Mouse (Mus musculus) adrenal gland, postnatal 14 days (tissue): Measurements from ENCODE around the gene Klhl9. TPM values are rescaled to one million over a fixed set of nuclear protein-coding genes. Genes with fewer than 3 reads are reported as not detected.

ENCODE experiments used
- DNase-seq: peaks from one replicate; pipeline ENCODE4 v3.0.0; 2021; ENCODE audit warnings: mixed read lengths
- total RNA-seq: library from RNA; stranded (reverse); gene quantifications from 2 replicates; pipeline ENCODE4 v1.2.3, GENCODE M21; 2021

Klhl9 gene
- total RNA-seq, 1 experiment from 2014 or later: 74.9 TPM

DNA sequence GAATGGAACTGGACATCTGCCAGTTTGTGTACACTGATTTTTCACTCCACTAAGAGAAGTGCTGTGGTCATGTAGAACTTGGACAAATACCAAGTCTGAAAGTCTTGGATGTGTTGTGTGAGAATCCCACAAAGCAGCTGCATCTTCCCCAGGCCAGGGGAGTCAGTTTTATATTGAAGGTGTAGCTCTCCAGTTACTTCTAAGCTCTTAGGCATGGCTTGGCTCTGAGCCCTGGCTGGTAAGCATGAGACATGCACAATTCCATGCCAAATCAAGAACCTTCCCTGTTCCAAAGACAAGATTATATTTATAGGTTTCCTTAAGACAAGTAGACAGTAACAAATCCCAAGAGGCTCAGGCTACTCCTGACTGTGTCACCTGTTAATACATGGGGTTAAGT is 7.2 kb downstream of the Klhl9 start:
- peak; percentile 33 for DNase-seq

DNA sequence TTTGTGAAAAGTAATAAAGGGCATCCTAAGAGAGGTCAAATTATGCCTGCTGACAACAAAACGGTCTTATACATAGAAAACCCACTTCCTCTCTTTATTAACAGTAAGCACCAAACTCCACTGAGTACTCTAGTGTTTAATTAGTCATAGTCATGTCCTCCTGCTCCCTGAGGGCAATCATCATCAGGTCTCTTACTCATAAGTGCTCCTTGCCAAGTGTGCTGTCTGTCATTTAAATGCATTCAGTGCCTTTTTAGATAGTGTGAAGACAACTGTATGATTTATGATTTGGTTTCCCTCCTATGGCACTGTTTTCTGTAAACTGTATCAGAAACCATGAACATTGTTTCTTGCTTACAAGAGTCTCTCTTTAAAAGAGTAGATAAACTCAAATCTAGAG is 8.0 kb downstream of the Klhl9 start:
- DNase-seq: peak; percentile 19

DNA sequence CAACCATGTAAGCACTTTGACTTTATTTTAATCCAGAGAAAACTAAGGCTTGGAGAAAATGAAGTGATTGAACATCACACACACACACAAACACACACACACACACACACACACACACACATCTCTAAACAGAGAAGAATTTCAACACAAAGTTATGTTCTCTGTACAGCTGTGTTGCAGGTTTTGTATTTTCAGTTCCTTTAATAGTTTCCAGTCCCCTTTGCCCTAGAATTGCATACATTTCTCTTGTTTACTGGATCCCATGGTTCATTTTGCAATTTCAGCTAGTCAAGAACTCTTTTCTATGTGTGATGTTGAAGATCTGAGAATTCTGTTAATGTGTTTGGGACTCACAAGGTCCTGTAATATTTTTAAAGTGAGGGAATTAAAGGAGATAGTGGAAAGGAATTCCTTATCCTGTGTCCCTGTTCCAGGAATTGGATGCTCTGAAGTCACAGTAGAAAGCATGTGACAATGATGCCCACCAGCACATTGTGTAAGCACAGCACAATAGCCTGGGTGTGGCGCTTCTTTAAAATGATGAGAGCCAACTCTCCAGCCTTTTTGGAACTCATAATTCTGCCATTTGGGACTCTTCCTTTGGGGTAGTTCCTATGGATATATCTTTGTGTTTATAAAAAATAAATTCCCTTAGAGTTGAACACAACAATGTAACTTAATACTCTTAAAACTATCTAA is 15.0 kb downstream of the Klhl9 start:
- no peak for DNase-seq

DNA sequence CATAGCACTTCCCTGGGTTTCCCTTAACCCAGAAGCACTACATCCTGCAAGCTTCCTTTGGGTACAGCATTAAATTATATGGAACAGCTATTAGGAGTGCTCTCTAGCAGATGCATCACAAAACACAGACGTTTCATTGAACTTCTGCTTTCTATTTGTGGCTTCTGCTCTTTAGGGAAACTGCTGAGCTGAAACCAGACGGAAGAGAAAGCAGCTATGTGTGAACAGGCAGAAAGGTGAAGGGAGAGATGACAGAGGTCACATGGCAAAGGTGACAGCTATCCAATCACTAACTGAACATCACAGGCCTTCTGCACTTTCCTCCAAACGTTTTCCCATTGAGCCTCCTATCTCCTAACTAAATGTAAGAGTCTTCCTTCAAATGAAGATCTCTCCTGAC is 16.3 kb downstream of the Klhl9 start:
- DNase-seq: no peak

DNA sequence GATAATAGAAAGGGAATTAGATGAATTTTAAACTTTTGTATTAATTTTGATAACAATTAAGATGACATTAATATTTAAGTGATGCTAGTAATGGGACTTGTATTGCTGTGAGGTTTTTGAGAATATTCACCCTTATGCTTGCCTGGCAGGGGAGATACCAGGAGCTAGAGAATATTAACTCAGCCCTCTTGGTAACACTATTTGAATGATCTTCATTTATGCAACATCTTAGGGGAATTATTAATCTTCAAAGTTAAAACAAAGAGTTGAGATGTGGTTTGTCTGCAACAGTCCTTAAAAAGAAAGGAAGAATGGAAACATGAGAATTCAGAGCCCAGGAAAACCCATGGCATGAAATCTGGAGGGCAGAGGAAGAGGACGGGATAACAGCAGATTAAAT is 23.0 kb downstream of the Klhl9 start:
- no peak for DNase-seq

DNA sequence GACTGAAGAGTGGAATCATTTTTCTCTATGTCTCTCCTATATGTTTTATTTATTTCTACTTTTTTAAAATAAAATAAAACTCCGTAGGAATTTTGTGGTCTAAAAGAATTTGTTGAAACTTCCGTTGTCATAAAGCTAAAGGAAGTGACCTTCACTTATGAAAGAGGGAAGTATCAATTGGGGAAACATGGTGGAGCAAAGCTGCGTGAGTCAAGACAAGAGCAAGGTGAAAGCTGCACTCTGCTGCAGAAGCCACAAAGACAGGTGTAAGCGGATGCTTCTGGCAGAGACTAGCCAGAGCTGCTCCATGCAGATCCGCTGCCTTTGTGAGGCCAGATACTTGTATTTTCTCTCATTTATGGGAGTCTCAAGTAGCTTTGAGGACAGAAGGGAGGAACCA is 23.5 kb downstream of the Klhl9 start:
- no peak for DNase-seq

DNA sequence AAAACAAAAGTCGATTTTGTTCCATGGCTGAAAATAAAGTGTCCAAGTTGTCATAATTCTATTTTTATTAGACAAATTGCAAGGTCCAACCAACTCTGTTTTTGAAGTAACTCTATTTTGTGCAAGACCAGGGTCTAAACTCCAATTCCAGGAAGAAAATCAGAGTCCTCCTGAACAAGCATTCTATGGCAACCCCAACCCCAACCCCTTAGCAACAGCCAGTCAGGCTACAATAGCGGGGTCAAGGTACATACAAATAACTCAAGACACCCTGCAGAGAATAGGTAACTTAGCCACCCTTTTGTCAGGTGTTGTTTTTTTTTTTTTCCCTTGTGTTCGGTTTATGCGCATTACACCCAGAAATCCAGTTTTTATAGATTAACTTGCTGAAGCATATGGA is 24.5 kb downstream of the Klhl9 start:
- no peak for DNase-seq

DNA sequence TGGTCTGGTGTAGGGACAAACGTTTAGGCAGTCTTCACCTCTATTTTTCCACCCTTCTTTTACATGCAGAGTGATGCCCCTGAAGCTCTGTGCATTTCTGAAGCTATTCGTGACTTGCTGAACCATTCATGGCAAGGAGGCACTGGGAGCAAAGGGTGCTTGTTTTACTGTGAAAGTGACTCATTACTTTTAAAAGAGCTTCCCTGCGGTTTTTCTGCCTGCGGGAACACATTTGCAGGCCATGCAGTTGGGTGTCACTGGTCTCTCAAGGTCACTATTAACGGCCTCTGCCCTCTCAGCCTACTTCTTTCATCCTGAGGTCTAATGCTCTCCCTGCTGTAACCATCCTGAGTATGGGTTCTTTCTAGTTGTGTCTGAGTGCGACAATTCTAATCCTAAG is 25.2 kb downstream of the Klhl9 start:
- DNase-seq: no peak

DNA sequence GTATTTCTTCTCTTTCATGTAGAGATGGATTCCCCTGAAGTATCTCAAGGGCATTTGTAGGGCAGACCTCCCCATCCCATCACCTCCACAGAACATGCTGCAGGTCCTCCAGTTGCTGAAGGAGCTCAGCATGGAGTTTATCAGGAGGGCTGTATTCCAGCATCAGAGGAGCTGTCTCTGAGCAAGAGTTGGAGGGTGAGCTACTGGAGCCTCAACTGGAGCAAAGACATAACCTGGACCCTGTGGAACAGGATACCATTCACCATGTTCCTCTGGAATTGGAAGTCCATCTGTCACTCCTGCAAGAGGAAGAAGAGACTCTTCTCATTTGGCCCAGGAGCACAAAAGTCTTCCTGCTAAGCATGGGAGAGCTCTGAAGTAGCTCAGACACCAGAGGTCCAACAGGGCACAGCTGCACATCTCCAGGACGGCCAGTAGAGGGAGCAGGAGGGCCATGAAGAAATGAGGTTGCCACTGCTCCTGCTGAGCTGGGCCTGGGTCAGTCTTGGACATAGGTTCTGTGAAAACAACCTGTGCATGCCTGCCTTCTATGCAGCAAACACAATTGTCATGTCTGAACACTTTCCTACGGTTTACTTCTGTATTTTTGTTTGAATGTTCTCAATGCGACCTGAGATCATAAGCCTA is 25.9 kb downstream of the Klhl9 start:
- peak; percentile 86 for DNase-seq

DNA sequence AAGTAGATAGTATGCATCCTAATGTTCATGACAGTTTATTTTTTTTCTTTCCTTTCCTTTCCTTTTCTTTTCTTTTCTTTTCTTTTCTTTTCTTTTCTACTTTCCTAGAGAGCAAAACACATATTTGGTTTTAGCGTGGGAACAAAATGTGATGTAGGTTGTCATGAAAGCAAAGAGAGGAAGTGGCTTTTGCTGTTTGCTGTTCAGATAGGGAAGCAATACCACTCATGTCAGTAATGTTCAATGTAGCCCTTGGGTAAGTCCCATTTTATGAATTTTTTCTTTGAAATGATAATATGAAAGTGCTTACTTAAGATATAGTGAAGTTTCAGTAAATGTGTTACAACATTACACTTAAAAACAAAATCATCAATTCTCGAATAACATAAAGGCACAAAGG is 28.9 kb downstream of the Klhl9 start:
- DNase-seq: no peak

DNA sequence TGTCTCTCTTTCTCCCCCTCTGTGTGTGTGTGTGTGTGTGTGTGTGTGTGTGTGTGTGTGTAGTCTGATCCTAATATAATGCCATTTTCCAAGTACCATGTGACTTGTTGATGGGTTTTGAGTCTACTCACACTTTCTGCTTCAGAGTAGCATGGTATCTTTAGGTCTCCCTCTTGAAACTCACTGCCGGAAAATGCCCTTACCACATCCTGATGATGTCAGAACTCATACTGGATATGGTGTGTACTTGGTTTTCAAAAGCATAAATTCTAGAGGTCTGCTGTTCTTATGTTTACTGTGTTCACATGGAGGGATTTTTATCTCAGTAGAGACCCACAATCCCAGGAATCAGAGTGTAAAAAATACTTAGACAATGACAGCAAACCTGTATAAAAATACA is 29.7 kb downstream of the Klhl9 start:
- no peak for DNase-seq

DNA sequence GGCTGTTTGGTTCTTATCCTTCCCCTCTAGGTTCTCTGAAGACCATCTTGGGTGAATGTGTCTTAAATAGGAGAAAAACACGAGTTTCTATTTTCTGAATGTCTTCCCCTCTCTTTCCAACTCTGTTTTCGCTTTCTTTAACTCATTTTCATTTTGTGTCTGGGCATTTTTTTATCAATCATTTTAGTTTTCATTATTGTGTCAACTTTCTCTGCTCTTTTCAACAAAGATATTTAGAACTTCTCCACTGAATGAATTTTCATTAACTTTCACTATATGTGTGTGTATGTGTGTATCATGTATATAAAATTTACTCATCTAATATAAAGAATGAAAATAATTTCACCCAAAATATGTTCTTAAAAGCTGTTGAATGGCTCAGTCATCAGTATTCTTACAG is 31.0 kb downstream of the Klhl9 start, which contains the start of gene Ifnab:
Gene Ifnab (minus strand): TSS at position 101 of the 400 bp plus-strand sequence.
- DNase-seq: no peak

DNA sequence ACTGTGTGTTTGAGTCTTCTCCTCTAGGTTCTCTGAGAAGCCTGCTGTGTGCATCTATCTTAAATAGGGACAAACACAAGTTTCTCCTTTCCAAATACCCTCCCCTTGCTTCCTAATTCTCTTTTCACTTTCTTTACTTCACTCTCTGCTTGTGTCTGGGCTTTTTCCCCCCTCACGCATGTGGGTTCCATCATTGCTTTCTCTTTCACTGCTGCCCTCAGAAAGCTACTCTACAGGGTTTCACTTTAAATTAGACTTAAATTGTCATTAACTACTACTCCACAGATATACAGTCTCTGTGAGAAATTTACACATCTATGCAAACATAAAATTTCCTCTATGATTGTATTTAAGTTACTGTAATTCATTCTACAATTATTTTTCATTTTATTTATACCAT is 38.5 kb downstream of the Klhl9 start, which contains the start of gene Ifna2:
Gene Ifna2 (minus strand): TSS at position 101 of the 400 bp plus-strand sequence.
- DNase-seq: no peak

DNA sequence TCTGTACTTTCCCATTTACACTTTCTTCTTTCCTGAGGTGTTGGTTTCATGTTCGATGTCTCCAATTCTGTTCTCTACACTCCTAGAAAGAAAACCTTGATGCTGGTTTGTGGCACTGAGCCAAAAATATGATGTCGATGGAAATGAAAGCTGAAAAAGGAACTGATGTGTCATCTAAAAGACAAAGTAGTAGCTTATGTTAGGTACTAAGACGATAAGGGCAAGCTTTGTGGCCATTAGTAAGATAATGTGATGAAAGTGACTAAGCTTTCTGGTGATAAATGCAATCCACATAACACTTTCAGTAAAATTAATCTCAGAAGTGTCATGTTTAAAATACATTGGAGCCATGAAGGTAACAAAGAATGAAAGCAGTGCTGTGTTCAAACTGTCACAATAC is 40.9 kb downstream of the Klhl9 start:
- DNase-seq: no peak

DNA sequence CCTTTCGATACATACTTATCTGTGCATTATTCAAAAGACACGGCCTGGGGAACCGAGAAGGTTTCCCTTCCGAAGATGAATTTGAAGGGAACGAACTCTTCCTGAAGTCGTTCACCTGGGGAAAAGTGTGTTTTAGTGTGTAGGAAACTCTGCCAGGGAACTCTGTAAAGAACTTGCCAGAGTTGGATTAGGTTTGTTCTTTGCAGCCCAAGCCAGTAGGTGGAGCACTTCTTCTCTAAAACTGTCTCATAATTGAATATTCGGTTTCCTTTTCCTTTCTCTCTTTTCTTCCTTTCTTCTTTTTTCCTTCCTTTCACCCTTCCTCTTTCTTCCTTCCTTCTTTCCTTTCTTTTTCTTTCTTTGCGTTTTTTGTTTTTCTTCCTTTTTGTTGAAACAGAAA is 41.9 kb downstream of the Klhl9 start:
- DNase-seq: peak; percentile 12

DNA sequence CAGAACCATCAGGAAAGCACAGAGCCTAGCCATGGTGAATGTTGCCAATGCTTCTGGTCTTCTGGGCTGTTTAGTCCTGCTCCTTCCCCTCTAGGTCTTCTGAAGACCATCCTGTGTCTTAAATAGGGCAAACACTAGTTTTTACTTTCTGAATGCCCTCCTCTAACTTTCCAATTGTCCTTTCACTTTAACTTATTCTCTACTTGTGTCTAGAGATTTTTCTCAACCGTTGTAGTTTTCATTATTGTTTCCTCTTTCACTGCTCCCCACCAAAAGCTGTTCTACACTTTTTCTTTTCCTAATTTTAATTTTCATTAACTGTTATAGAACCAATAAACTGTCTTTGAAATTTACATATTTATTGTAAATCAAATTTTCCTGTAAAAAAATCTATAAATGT is 45.4 kb downstream of the Klhl9 start, which contains the start of gene Ifna16:
Gene Ifna16 (minus strand): TSS at position 101 of the 400 bp plus-strand sequence.
- DNase-seq: no peak

Other genes with a start within 250 kb of the Klhl9 start
- gene Ifnb1, start 199.7 kb downstream of the Klhl9 start, total RNA-seq: not detected in 2 replicates
- not detected in 2 replicates for gene Ifna15, start 164.2 kb downstream of the Klhl9 start, total RNA-seq
- not detected in 2 replicates for gene Ifna14, start 150.7 kb downstream of the Klhl9 start, total RNA-seq
- not detected in 2 replicates for gene Ifna9, start 130.1 kb downstream of the Klhl9 start, total RNA-seq
- not detected in 2 replicates for gene Ifna12, start 119.1 kb downstream of the Klhl9 start, total RNA-seq
- gene C87499, start 88.1 kb downstream of the Klhl9 start, total RNA-seq: not detected in 2 replicates
- not detected in 2 replicates for gene Ifna13, start 78.0 kb downstream of the Klhl9 start, total RNA-seq
- gene Ifna16, start 45.5 kb downstream of the Klhl9 start, total RNA-seq: not detected in 2 replicates
- not detected in 2 replicates for gene Ifna2, start 38.6 kb downstream of the Klhl9 start, total RNA-seq
- gene Ifnab, start 31.1 kb downstream of the Klhl9 start, total RNA-seq: not detected in 2 replicates
- 0.49 and 0.89 TPM in 2 replicates for gene Gm26566, start 660 bp downstream of the Klhl9 start, total RNA-seq
- not detected in 2 replicates for gene Gm13271, start 32.4 kb upstream of the Klhl9 start, total RNA-seq
- not detected in 2 replicates for gene Gm13283, start 37.7 kb upstream of the Klhl9 start, total RNA-seq
- gene Gm13290, start 51.4 kb upstream of the Klhl9 start, total RNA-seq: not detected in 2 replicates
- not detected in 2 replicates for gene Gm13289, start 54.5 kb upstream of the Klhl9 start, total RNA-seq
- not detected in 2 replicates for gene Gm13272, start 57.4 kb upstream of the Klhl9 start, total RNA-seq
- gene Ifnz, start 59.7 kb upstream of the Klhl9 start, total RNA-seq: not detected in 2 replicates
- gene Gm13276, start 63.2 kb upstream of the Klhl9 start, total RNA-seq: not detected in 2 replicates
- not detected in 2 replicates for gene Gm13277, start 66.2 kb upstream of the Klhl9 start, total RNA-seq
- gene Gm13278, start 69.1 kb upstream of the Klhl9 start, total RNA-seq: not detected in 2 replicates
- not detected in 2 replicates for gene Gm13275, start 72.0 kb upstream of the Klhl9 start, total RNA-seq
- not detected in 2 replicates for gene Gm13279, start 74.9 kb upstream of the Klhl9 start, total RNA-seq
- gene Gm13285, start 77.2 kb upstream of the Klhl9 start, total RNA-seq: 0.22 TPM in 1 of 2 replicates, not detected in the other
- not detected in 2 replicates for gene Gm13287, start 80.8 kb upstream of the Klhl9 start, total RNA-seq
- not detected in 2 replicates for gene Gm13288, start 83.1 kb upstream of the Klhl9 start, total RNA-seq
- not detected in 2 replicates for gene Ifna7, start 93.8 kb upstream of the Klhl9 start, total RNA-seq
- gene Ifna11, start 97.5 kb upstream of the Klhl9 start, total RNA-seq: not detected in 2 replicates
- not detected in 2 replicates for gene Ifna6, start 105.0 kb upstream of the Klhl9 start, total RNA-seq
- not detected in 2 replicates for gene Ifna5, start 113.1 kb upstream of the Klhl9 start, total RNA-seq
- gene Ifna4, start 119.4 kb upstream of the Klhl9 start, total RNA-seq: not detected in 2 replicates
- gene Ifna1, start 127.6 kb upstream of the Klhl9 start, total RNA-seq: not detected in 2 replicates
- gene Ifne, start 157.7 kb upstream of the Klhl9 start, total RNA-seq: not detected in 2 replicates